Mouse (Mus musculus): ENCODE data around the gene Lrrc52.

Gene Lrrc52

GRCm38 (mm10) chr1:167466765-167467426 lies at the start of gene Lrrc52:
Gene Lrrc52 (minus strand): TSS chr1:167466780.
- DNase-seq, result no peak

DNA sequence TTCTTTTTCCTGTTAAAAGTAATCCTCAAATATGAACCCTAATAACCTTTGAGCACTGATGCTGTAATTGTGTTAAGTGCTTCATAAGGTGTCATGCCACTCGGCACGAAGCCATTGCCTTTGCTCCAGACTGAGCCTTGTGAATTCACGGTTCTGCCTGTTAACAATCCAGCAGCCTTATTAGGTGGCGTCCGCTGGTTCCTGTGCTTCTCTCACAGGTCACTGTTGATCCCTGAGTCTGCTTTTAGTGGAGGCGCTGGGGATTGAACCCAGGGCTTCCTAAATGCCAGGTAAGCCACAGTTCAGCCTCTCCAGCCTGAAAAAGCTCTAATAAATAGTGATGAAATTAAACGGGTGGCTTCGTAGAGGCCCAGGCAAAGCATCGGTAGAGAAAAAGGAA lies 45.0 kb upstream of the Lrrc52 start:
- DNase-seq, result no peak

GRCm38 (mm10) chr1:167506048-167506447 lies 39.5 kb upstream of the Lrrc52 start:
- DNase-seq, result no peak

- no peak for DNase-seq
These were observed 38.8 kb upstream of the Lrrc52 start for GRCm38 (mm10) chr1:167505427-167505826.

DNA sequence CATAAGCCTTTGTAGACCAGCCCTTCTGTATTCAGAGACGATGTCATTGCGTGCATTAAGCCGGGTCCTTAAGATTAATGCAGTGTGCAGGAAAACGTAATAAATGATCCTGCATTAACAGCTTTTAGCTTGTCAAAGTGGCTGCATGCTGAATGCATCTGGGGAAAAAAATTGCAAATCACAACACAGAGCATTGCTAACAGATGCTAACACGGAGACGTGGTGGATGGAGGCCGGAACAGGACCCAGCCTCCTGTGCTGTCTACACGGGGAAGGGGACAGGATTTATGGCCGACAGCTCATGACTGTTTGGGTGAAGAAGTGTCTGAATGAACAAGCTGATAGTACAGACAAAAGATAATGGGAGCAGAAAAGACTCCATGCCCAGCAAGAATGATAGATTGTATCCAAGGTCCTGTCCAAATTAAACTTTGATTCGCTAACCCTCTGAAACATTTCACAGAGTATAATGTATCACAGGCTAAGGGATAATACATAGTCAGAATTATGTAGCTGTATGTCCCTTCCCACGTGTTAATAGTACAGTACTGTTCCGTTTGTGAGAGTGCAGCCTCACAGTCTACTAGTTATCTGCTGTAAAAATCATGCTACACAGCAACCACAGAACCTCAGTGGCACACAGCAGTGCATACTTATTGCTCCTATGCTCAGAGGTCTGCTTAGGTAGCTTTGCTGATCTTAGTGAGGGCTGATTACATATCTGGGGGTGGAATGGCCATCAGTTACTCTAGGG lies 32.7 kb upstream of the Lrrc52 start:
- no peak for DNase-seq

GRCm38 (mm10) chr1:167497991-167498390 lies 31.4 kb upstream of the Lrrc52 start:
- DNase-seq, result no peak

DNA sequence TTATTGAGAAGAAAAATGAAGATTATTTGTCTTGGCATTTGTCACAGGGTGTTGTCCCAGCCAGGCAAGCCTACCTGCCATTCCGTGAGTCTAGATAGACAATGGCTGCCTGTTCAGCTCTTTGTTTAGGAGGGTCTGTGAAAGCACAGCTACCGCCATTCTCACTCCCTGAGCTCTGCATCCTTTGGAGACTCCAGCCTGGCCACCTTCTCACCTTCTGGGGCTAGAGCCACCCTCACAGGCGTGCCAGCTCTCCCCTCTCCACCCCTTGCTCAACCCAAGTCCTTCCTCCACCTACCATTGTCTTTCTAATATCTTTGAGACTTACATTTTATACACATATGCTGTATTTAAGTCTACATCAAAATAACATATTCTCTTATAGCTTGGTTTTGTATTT lies 31.0 kb upstream of the Lrrc52 start:
- no peak for DNase-seq

- DNase-seq, result no peak
These were observed 24.9 kb upstream of the Lrrc52 start for GRCm38 (mm10) chr1:167491501-167491900.

GRCm38 (mm10) chr1:167487933-167488332 lies 21.4 kb upstream of the Lrrc52 start:
- DNase-seq, result no peak

GRCm38 (mm10) chr1:167486959-167487680 lies 20.5 kb upstream of the Lrrc52 start:
- DNase-seq, result no peak

GRCm38 (mm10) chr1:167482863-167483262 lies 16.3 kb upstream of the Lrrc52 start:
- no peak for DNase-seq

DNA sequence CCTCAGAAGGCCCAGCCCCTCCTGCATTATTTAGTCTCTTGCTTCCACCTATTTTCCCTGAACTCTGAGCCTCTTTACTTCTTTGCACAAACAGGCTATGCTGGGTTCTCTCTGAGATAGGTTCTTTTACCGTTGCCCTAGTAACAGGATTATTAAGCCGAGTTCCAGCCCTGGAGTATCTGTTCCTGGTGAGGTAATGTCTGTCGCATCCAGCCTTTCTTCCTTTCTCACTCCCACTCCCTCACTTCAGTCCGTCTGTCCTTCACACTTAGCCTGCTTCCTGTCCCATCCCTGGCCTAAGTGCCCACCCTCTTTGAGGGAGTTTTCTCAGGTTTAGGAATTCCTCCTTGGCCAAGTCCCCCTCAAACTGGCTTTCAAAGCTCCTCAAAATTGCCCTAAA lies 7.0 kb upstream of the Lrrc52 start:
- DNase-seq, result no peak

- no peak for DNase-seq
These were observed 1.3 kb upstream of the Lrrc52 start for GRCm38 (mm10) chr1:167467916-167468315.

GRCm38 (mm10) chr1:167457311-167457710 lies 9.3 kb downstream of the Lrrc52 start:
- DNase-seq, result no peak

DNA sequence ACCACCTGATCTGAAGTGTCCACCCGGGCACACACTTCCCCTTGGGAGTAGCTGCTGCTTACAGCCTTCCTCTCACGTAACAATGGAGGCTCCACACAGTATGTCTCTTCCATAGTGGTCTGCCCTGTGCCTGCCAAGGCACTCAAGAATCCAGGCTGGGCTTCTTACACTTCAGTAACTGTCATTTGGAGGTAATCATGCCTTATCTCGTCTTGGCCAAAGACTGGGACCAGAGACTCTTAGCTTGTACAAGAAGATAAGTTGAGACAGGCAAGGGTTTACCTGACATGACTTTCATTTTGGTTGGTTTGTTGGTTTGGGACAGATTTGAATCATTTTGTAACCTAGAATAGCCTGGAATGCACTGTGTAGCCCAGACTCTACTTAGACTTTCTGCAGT lies 13.5 kb downstream of the Lrrc52 start:
- DNase-seq, result no peak

GRCm38 (mm10) chr1:167452456-167452855 lies 14.1 kb downstream of the Lrrc52 start:
- DNase-seq, result no peak

GRCm38 (mm10) chr1:167448598-167448997 lies 18.0 kb downstream of the Lrrc52 start:
- DNase-seq, result no peak

DNA sequence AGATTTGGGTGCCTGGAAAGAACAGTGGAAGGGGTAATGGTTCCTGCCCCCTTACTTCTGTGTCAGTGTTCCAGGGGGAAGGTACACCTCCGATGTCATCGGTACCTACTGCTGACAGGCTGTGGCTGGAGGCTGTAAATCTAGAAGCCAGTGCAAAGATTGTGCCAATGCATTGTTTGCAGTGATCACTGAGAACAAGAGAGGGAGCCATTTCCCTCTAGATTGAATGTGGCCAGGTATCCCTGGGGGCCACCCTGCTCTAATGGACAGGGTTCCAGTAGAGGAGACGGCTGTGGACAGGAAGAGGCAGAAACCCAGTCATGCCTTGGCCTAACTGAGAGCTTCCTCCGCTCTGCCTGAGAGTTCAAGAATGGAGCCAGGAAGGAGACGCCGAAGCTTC lies 18.5 kb downstream of the Lrrc52 start:
- no peak for DNase-seq

- no peak for DNase-seq
These were observed 20.1 kb downstream of the Lrrc52 start for GRCm38 (mm10) chr1:167446516-167446915.

- no peak for DNase-seq
These were observed 21.4 kb downstream of the Lrrc52 start for GRCm38 (mm10) chr1:167445167-167445566.

DNA sequence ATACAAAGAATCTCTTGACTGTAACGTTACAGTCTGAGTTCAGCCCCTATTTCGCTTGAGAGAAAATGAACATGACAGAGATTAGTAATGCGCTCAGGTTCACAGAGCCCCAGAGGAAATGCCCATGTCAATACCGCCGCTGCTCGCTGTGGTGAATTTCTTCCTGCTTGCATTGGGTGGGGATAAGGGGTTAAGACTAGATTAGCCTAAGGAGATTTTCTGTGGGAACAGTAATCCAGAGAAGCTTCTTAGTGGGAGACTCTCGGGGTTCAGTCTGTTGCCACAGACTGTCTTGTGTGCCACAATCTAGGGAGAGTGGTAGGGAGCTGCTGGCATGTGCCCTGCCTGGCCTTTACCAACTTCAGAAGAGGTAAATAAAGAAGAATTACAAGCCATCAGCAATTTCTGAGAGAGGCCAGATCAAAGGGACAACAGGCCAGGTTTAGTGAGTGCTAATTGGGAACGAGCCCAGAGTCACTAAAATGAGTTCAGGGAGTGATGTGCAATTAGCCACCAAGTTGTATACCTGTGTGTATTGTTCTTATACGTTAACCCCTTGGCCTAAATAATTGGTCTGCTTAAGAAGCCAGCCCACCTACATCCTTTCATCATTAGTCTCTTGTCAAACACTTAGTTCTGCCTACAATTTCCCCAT lies 28.2 kb downstream of the Lrrc52 start:
- DNase-seq, result no peak

GRCm38 (mm10) chr1:167437091-167437490 lies 29.5 kb downstream of the Lrrc52 start:
- DNase-seq, result no peak
